Mouse (Mus musculus): Measurements from ENCODE around the gene Evi2. TPM values are rescaled to one million over a fixed set of nuclear protein-coding genes. Genes with fewer than 3 reads are reported as not detected.

Gene Evi2
- polyA plus RNA-seq, 1 experiment from 2014 or later, result 0.05 TPM

- H3K4me2 ChIP-seq (replicated peaks; ENCODE audit: low read depth), result no peak overlapping the region
- WGBS, result 71% methylated on average over 10 of the region's 10 CpGs
- no peak for DNase-seq (ENCODE audit: low spot score)
- H3K27ac ChIP-seq (replicated peaks), result no peak overlapping the region
- no peaks in the 10 kb centered on the region for H3K27me3 ChIP-seq (ENCODE audit: control insufficient read depth, insufficient read depth, low read length)
- TF ChIP-seq CTCF (IDR thresholded peaks at IDR 0.05; ENCODE audit: low read depth), result no peak
- TF ChIP-seq EP300 (optimal IDR thresholded peaks at IDR 0.05), result no peak
- H3K4me3 ChIP-seq (ENCODE audit: low read depth, low read length), result no peak overlapping the region
- ATAC-seq (ENCODE audit: low FRiP score, low TSS enrichment), result no peak
- H3K9ac ChIP-seq (ENCODE audit: low read length), result no peak overlapping the region
- H3K36me3 ChIP-seq (ENCODE audit: control insufficient read depth, insufficient read depth, low read length), result no peaks in the 10 kb centered on the region
- no peaks in the 10 kb centered on the region for H3K9me3 ChIP-seq (ENCODE audit: control insufficient read depth, low read length)
- H3K4me1 ChIP-seq (replicated peaks; ENCODE audit: control insufficient read depth, insufficient read depth), result no peaks in the 10 kb centered on the region
Measured at GRCm38 (mm10) chr11:79494976-79495800, 35.2 kb downstream of the Evi2 start.

GRCm38 (mm10) chr11:79484721-79485120, 45.7 kb downstream of the Evi2 start:
- H3K9me3 ChIP-seq (ENCODE audit: control insufficient read depth, low read length), result no peaks in the 10 kb centered on the region
- no peak overlapping the region for H3K9ac ChIP-seq (ENCODE audit: low read length)
- TF ChIP-seq CTCF (IDR thresholded peaks at IDR 0.05; ENCODE audit: low read depth) (no peak), EP300 (optimal IDR thresholded peaks at IDR 0.05) (no peak)
- H3K4me1 ChIP-seq (replicated peaks; ENCODE audit: control insufficient read depth, insufficient read depth), result no peaks in the 10 kb centered on the region
- no peak overlapping the region for H3K4me3 ChIP-seq (ENCODE audit: low read depth, low read length)
- H3K27ac ChIP-seq (replicated peaks), result no peak overlapping the region
- DNase-seq (ENCODE audit: low spot score), result no peak
- no peak overlapping the region for H3K4me2 ChIP-seq (replicated peaks; ENCODE audit: low read depth)
- no peaks in the 10 kb centered on the region for H3K27me3 ChIP-seq (ENCODE audit: control insufficient read depth, insufficient read depth, low read length)
- H3K36me3 ChIP-seq (ENCODE audit: control insufficient read depth, insufficient read depth, low read length), result no peaks in the 10 kb centered on the region
- ATAC-seq (ENCODE audit: low FRiP score, low TSS enrichment), result no peak

GRCm38 (mm10) chr11:79483876-79484528, 46.4 kb downstream of the Evi2 start:
- no peak overlapping the region for H3K9ac ChIP-seq (ENCODE audit: low read length)
- no peaks in the 10 kb centered on the region for H3K9me3 ChIP-seq (ENCODE audit: control insufficient read depth, low read length)
- 50% methylated on average over 7 of the region's 7 CpGs for WGBS
- ATAC-seq (ENCODE audit: low FRiP score, low TSS enrichment), result peak; percentile 92
- no peak for TF ChIP-seq EP300 (optimal IDR thresholded peaks at IDR 0.05)
- TF ChIP-seq CTCF (IDR thresholded peaks at IDR 0.05; ENCODE audit: low read depth), result no peak
- H3K4me1 ChIP-seq (replicated peaks; ENCODE audit: control insufficient read depth, insufficient read depth), result no peaks in the 10 kb centered on the region
- peak; percentile 51 for DNase-seq (ENCODE audit: low spot score)
- H3K36me3 ChIP-seq (ENCODE audit: control insufficient read depth, insufficient read depth, low read length), result no peaks in the 10 kb centered on the region
- peak overlapping the region; percentile 71 for H3K27ac ChIP-seq (replicated peaks)
- H3K27me3 ChIP-seq (ENCODE audit: control insufficient read depth, insufficient read depth, low read length), result no peaks in the 10 kb centered on the region
- H3K4me2 ChIP-seq (replicated peaks; ENCODE audit: low read depth), result no peak overlapping the region
- no peak overlapping the region for H3K4me3 ChIP-seq (ENCODE audit: low read depth, low read length)

GRCm38 (mm10) chr11:79483392-79483791, 47.0 kb downstream of the Evi2 start:
- no peaks in the 10 kb centered on the region for H3K4me1 ChIP-seq (replicated peaks; ENCODE audit: control insufficient read depth, insufficient read depth)
- no peaks in the 10 kb centered on the region for H3K36me3 ChIP-seq (ENCODE audit: control insufficient read depth, insufficient read depth, low read length)
- ATAC-seq (ENCODE audit: low FRiP score, low TSS enrichment) (0 out of 2 replicates have a peak, but pooled peaks have one; percentile 53), DNase-seq (ENCODE audit: low spot score) (peak; percentile 39)
- H3K4me3 ChIP-seq (ENCODE audit: low read depth, low read length), result no peak overlapping the region
- WGBS, result 45% methylated on average over 6 of the region's 6 CpGs
- no peaks in the 10 kb centered on the region for H3K27me3 ChIP-seq (ENCODE audit: control insufficient read depth, insufficient read depth, low read length)
- H3K9ac ChIP-seq (ENCODE audit: low read length), result no peak overlapping the region
- no peak for TF ChIP-seq EP300 (optimal IDR thresholded peaks at IDR 0.05)
- TF ChIP-seq CTCF (IDR thresholded peaks at IDR 0.05; ENCODE audit: low read depth), result no peak
- no peak overlapping the region for H3K4me2 ChIP-seq (replicated peaks; ENCODE audit: low read depth)
- H3K27ac ChIP-seq (replicated peaks), result no peak overlapping the region; the same call in 1 of the 2 replicates
- no peaks in the 10 kb centered on the region for H3K9me3 ChIP-seq (ENCODE audit: control insufficient read depth, low read length)

GRCm38 (mm10) chr11:79468097-79468496, 62.3 kb downstream of the Evi2 start:
- TF ChIP-seq CTCF (IDR thresholded peaks at IDR 0.05; ENCODE audit: low read depth) (no peak), EP300 (optimal IDR thresholded peaks at IDR 0.05) (no peak)
- Histone ChIP-seq H3K27ac (replicated peaks) (no peak overlapping the region), H3K4me3 (ENCODE audit: low read depth, low read length) (no peak overlapping the region), H3K4me2 (replicated peaks; ENCODE audit: low read depth) (no peak overlapping the region), H3K9me3 (ENCODE audit: control insufficient read depth, low read length) (no peaks in the 10 kb centered on the region), H3K27me3 (ENCODE audit: control insufficient read depth, insufficient read depth, low read length) (no peaks in the 10 kb centered on the region), H3K36me3 (ENCODE audit: control insufficient read depth, insufficient read depth, low read length) (peaks cover 9% of the 10 kb centered on the region; the same call in 1 of the 2 replicates), H3K4me1 (replicated peaks; ENCODE audit: control insufficient read depth, insufficient read depth) (no peaks in the 10 kb centered on the region), H3K9ac (ENCODE audit: low read length) (no peak overlapping the region)
- 68% methylated on average over 1 of the region's 1 CpGs for WGBS
- ATAC-seq (ENCODE audit: low FRiP score, low TSS enrichment), result no peak
- DNase-seq (ENCODE audit: low spot score), result no peak

Other genes with a start within 250 kb of the Evi2 start
- gene Gm9964, start 233.7 kb downstream of the Evi2 start, polyA plus RNA-seq (2015; fragmentation: Nextera tagmentation; extraction: Ambion mirVana), result not detected in 2 replicates
- 2.6 and 3.2 TPM in 2 replicates for gene Nf1, start 190.9 kb downstream of the Evi2 start, polyA plus RNA-seq (2015; fragmentation: Nextera tagmentation; extraction: Ambion mirVana)
- gene Omg, start 26.5 kb downstream of the Evi2 start, polyA plus RNA-seq (2015; fragmentation: Nextera tagmentation; extraction: Ambion mirVana), result 0.27 and 0.30 TPM in 2 replicates
- 0.27 and 0.53 TPM in 2 replicates for gene Evi2b, start 6.8 kb downstream of the Evi2 start, polyA plus RNA-seq (2015; fragmentation: Nextera tagmentation; extraction: Ambion mirVana)
- gene Evi2a, start within 50 bp of the Evi2 start, polyA plus RNA-seq (2015; fragmentation: Nextera tagmentation; extraction: Ambion mirVana), result 3.0 and 4.5 TPM in 2 replicates
- 0.98 and 1.7 TPM in 2 replicates for gene Rab11fip4, start 60.6 kb upstream of the Evi2 start, polyA plus RNA-seq (2015; fragmentation: Nextera tagmentation; extraction: Ambion mirVana)

Measured in stomach, postnatal 0 days (tissue).